Mouse (Mus musculus): Measurements from ENCODE around the gene Fam222a. TPM values are rescaled to one million over a fixed set of nuclear protein-coding genes. Genes with fewer than 3 reads are reported as not detected.

Gene Fam222a
- polyA plus RNA-seq, 1 experiment from 2014 or later: 7.1 TPM

DNA sequence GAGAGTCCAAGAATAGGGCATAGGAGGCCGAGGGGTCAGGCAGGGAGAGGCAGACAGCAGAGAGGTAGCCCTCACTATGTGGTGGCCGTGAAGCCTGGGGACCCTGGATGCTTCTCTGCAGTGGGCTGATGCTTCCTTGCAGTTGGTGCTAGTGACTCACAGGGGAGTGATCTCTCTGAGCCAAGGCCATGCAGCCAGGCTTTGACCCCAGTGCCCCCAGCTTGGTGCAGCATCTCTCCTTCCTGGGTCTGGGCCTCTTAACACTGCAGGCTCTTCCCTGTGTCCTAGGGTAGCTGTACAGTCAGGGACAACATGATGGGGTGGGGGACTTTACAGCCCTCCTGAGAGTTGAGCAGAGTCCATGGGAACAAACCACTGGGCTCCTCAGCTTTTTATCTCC, 21.6 kb downstream of the Fam222a start:
- Histone ChIP-seq H3K27me3 (replicated peaks) (0 out of 2 replicates have a peak, but pooled peaks cover 3% of the 10 kb centered on the region), H3K27ac (peak overlapping the region; percentile 60; the same call in 1 of the 2 replicates), H3K36me3 (replicated peaks) (no peaks in the 10 kb centered on the region), H3K4me1 (peaks cover 86% of the 10 kb centered on the region), H3K9me3 (no peaks in the 10 kb centered on the region), H3K4me3 (no peak overlapping the region), H3K4me2 (no peak overlapping the region), H3K9ac (no peak overlapping the region; the same call in 1 of the 2 replicates)
- no peak for ATAC-seq (replicated peaks)
- 40% methylated on average over 2 of the region's 2 CpGs for WGBS

DNA sequence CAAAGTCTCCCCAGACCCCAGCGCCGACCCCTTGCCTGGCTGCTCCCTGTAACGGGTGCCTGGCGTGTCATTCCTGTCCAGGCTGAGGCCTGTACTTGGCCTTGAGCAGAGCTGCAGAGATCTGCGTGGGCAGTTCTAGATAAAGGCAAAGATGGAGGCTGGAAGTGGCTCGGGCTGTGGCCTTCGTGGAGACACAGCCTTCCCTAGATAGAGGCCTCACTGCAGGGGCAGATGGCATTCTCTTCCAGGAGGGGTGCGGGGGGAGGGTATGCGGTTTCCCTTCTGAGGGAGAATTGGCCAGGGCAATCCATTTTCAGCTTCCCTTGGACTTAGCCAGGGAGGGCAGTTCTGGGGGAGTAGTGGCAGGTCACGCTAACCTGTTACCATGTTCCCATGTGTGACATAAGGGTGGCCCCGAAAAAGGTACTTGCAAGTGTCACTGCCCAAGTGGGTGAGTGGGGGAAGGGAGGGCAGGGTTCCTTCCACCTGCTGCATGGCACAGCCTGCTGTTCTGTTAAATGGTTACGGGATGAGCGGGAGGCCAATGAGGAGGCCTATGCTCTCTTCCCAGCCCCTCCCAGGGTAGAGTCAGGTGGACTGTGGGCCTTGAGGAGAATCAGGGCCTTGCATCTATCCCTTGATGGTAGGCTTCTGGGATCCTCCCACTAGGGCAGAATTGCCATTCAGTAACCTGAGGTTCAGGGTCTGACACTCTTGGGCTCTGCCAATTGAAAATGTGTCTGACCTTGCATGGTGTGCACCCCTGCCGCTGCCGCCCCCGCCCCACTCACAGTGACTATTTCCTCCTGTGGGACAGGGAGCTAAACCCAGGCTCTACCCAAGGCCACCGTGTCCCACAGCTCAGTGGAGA, 22.5 kb downstream of the Fam222a start:
- peaks cover 79% of the 10 kb centered on the region for H3K4me1 ChIP-seq
- WGBS: 65% methylated on average over 17 of the region's 17 CpGs
- ATAC-seq (replicated peaks): no peak
- H3K9ac ChIP-seq: peak overlapping the region; percentile 4; the same call in 1 of the 2 replicates
- H3K9me3 ChIP-seq: no peaks in the 10 kb centered on the region
- no peak overlapping the region for H3K4me3 ChIP-seq
- H3K27me3 ChIP-seq (replicated peaks): no peaks in the 10 kb centered on the region
- H3K36me3 ChIP-seq (replicated peaks): no peaks in the 10 kb centered on the region
- H3K4me2 ChIP-seq: no peak overlapping the region
- no peak overlapping the region; the same call in 1 of the 2 replicates for H3K27ac ChIP-seq

DNA sequence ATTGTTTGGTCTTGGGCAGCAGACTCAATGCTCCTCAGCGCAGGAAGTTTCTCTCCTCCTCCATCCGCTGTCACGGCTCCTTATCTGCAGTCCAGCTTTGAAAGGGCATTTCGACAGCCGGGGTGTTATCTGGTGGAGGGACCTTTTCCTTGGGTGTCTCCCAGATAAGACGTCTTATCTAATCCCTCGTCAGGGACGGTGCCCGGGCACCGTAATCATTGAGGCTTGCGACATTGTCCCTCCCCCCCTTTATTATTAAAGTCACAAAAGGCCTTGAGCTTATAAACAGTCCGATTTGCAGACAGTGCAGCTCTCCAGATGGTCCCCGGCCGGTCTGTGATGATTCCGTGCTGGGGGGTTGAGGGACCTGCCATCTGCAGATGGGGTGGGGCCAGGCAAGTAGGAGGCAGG, 23.3 kb downstream of the Fam222a start:
- Histone ChIP-seq H3K4me1 (peaks cover 73% of the 10 kb centered on the region), H3K4me3 (no peak overlapping the region), H3K27ac (peak overlapping the region; percentile 38), H3K9me3 (no peaks in the 10 kb centered on the region), H3K27me3 (replicated peaks) (no peaks in the 10 kb centered on the region), H3K36me3 (replicated peaks) (no peaks in the 10 kb centered on the region), H3K9ac (no peak overlapping the region), H3K4me2 (peak overlapping the region; percentile 6; the same call in 1 of the 2 replicates)
- 16% methylated on average over 15 of the region's 15 CpGs for WGBS
- ATAC-seq (replicated peaks): no peak

DNA sequence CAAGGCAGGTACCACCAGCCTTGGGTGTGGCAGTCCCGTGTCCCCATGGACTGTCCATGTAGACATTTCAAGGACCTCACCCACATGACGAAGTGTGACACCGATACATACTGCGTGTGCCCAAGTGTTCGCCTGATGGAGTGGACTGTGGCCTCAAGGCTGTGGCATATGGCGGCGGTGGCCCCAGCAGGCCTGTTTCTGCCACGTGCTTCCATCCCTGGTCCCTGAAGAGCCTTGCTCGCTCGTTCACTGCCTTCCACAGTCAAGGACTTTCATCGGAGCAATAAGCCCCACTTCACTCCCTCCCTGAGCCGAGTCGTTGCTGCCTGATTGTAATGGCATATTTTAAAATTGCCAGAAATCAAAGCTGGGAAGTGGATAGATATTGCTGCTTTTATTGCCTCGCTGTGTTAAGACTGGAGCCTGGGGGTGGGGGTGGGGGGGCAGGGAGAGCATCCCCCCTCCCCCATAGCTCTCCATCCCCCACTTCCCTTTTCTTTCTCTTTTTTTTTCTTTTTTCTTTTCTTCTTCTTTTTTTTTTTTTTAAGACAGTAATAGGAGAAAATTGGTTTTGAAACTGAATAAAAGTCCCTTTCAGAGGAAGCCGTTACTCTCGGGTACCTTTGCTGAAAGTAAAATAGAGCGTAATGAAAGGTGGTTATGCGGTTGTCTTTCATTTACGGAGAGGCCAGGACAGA, 24.8 kb downstream of the Fam222a start:
- no peak for ATAC-seq (replicated peaks)

DNA sequence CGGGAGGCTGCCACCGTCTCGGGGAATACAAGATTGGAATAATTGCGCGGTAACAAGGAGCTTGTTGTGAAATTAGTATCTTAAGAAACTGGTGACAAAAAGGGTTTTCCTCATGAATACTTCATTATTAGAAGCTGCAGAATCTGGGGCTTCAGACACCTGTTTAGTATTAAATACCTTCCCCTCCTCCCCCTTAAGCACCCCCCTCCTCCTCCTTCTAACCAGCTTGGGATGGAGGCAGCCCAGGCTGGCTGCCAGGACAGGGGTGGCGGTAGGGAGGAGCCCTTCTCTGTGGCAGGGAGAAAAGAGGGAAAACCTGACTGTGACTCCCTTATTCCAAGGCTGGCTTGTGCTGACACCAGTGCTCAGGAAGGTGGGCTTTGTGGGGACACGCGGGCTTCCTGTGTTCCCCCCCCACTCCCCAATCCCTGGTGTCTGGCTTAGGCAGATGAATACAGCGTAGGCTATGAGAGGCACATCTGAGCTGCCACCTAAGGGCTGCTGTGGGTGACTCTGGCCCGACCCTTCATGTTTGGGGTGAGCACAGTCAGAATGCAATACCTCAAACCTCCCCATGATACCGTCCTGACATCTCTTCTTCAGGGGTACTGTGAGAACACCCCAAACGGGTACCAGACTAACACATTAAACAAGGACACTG, 25.5 kb downstream of the Fam222a start:
- H3K27ac ChIP-seq: peak overlapping the region; percentile 66
- ATAC-seq (replicated peaks): no peak
- peaks cover 80% of the 10 kb centered on the region for H3K4me1 ChIP-seq
- no peaks in the 10 kb centered on the region for H3K9me3 ChIP-seq
- no peaks in the 10 kb centered on the region for H3K36me3 ChIP-seq (replicated peaks)
- 45% methylated on average over 12 of the region's 12 CpGs for WGBS
- H3K4me2 ChIP-seq: no peak overlapping the region
- no peaks in the 10 kb centered on the region for H3K27me3 ChIP-seq (replicated peaks)
- peak overlapping the region; percentile 12; the same call in 1 of the 2 replicates for H3K9ac ChIP-seq
- H3K4me3 ChIP-seq: no peak overlapping the region

More for the DNA sequence above, 24.8 kb downstream of the Fam222a start:
- no peak overlapping the region for H3K9ac ChIP-seq
- no peak overlapping the region for H3K4me3 ChIP-seq
- peaks cover 84% of the 10 kb centered on the region for H3K4me1 ChIP-seq
- no peaks in the 10 kb centered on the region for H3K27me3 ChIP-seq (replicated peaks)
- H3K27ac ChIP-seq: peak overlapping the region; percentile 66
- H3K9me3 ChIP-seq: no peaks in the 10 kb centered on the region
- no peaks in the 10 kb centered on the region for H3K36me3 ChIP-seq (replicated peaks)
- H3K4me2 ChIP-seq: peak overlapping the region; percentile 24; the same call in 1 of the 2 replicates
- 27% methylated on average over 19 of the region's 19 CpGs for WGBS

DNA sequence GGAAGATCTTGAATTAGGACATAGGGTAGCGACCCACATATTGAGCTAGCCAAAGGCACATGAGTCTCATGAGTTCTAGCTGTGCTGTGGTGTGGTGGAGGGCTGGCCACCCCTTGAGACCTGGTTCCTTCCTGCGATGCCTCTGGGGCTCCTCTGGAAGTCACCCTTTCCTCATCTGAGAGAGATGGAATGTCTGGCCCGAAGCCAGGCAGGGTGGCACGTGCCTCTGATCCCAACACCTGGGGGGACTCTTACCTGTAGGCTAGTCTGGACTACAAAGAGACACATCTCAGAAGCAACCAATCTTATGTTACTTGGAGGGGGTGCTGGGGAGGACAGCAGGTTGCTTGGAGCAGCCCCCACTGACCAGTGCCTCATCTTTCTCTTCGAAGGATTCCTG, 26.1 kb downstream of the Fam222a start:
- Histone ChIP-seq H3K27me3 (replicated peaks) (no peaks in the 10 kb centered on the region), H3K4me2 (no peak overlapping the region), H3K4me1 (peaks cover 73% of the 10 kb centered on the region), H3K9me3 (no peaks in the 10 kb centered on the region), H3K36me3 (replicated peaks) (no peaks in the 10 kb centered on the region), H3K4me3 (no peak overlapping the region), H3K9ac (no peak overlapping the region), H3K27ac (peak overlapping the region; percentile 7; the same call in 1 of the 2 replicates)
- WGBS: 90% methylated on average over 5 of the region's 5 CpGs
- ATAC-seq (replicated peaks): no peak

DNA sequence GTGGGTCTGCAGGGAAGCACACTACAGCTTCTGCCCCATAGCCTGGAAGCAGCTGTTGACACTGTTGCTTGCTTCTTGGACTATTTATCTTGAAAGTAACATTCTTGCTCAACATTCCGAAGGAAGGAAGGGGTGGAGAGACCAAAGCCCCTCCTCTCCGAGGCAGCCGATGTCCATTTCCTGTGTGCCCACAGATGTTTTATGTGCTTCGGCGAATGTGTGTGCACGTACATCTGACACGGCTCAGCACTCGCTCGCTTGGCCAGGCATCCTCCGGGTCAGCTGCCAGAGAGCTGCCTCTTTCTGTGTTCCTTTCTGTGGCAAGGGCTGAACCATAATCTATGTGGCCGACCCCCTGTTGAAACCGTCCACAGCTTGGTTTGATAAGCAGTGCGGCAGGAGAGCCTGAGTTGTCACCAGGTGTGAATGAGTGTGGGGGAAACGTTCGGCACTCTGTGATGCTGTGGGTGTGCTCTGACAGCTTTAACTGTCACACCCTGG, 27.0 kb downstream of the Fam222a start:
- Histone ChIP-seq H3K4me1 (peaks cover 68% of the 10 kb centered on the region), H3K4me2 (no peak overlapping the region), H3K36me3 (replicated peaks) (no peaks in the 10 kb centered on the region), H3K9ac (no peak overlapping the region), H3K27me3 (replicated peaks) (no peaks in the 10 kb centered on the region), H3K4me3 (no peak overlapping the region), H3K27ac (peak overlapping the region; percentile 7; the same call in 1 of the 2 replicates), H3K9me3 (no peaks in the 10 kb centered on the region)
- ATAC-seq (replicated peaks): no peak
- WGBS: 78% methylated on average over 15 of the region's 15 CpGs

DNA sequence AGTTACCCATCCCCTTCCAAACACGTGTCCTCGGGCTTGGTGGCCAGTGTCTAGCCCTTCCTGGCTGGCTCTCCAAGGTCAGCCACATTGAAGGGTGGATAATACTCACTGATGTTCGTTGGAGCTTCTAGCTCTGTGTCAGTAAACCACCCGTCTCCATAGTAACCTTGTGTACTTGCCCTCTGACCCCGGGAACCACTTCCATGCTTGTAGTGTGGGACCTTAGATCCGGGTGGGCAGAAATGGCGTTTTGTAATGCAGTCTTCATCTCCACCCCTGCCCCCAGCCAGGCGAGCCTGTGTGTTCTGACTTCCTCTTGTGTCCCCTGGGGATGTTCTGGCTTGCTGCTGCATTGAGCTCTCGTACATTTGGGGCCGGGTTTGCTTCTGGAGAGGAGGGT, 28.8 kb downstream of the Fam222a start:
- no peak overlapping the region for H3K4me3 ChIP-seq
- WGBS: 29% methylated on average over 10 of the region's 10 CpGs
- H3K27ac ChIP-seq: no peak overlapping the region
- H3K27me3 ChIP-seq (replicated peaks): no peaks in the 10 kb centered on the region
- H3K9me3 ChIP-seq: no peaks in the 10 kb centered on the region
- no peak overlapping the region for H3K9ac ChIP-seq
- H3K36me3 ChIP-seq (replicated peaks): no peaks in the 10 kb centered on the region
- no peak overlapping the region for H3K4me2 ChIP-seq
- no peak for ATAC-seq (replicated peaks)
- H3K4me1 ChIP-seq: peaks cover 50% of the 10 kb centered on the region

DNA sequence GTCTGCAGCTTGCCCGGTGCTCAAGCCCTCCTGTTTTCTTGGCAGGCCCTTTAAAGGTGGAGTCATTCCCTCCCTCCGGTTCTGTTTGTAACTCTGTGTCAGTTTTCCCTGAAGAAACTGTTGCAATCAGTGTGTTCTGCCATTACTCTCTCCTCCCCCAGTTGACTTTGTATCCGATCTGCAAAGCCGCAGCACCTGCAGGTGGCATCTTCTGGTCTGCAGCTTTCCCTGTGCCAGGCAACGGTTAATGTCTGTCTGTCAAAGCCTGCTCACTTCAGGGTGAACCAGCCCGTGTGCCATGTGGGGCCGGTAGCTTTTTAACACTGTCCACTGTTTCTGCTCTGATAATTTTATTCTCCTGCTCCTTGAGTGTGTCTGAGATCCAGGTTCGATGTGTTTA, 29.4 kb downstream of the Fam222a start:
- H3K9ac ChIP-seq: no peak overlapping the region

DNA sequence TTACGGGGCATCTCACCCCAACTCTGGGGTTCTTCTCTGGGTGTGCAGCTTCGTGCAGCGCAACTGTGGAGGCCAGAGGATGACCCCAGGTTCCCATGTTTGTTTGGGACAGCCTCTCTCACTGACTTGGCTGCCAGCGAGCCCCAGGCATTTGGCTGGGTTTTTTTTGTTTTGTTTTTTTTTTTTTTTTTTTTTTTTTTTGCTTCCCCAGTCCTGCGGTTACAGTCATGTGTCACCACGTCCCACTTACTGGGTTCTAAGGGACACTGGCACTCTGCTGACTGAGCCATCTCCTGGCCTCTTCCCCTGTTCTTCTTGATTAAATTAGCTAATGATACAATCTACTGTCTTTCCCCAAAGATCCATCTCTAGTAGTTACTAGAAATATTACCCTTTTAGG, 29.8 kb downstream of the Fam222a start:
- H3K9me3 ChIP-seq: no peaks in the 10 kb centered on the region
- no peak overlapping the region for H3K27ac ChIP-seq
- no peaks in the 10 kb centered on the region for H3K36me3 ChIP-seq (replicated peaks)
- no peak overlapping the region for H3K9ac ChIP-seq
- no peak overlapping the region for H3K4me3 ChIP-seq
- no peak overlapping the region for H3K4me2 ChIP-seq
- WGBS: 66% methylated on average over 6 of the region's 6 CpGs
- peaks cover 39% of the 10 kb centered on the region for H3K4me1 ChIP-seq
- ATAC-seq (replicated peaks): no peak
- H3K27me3 ChIP-seq (replicated peaks): no peaks in the 10 kb centered on the region

More for the DNA sequence above, 29.4 kb downstream of the Fam222a start:
- Histone ChIP-seq H3K27me3 (replicated peaks) (no peaks in the 10 kb centered on the region), H3K9me3 (no peaks in the 10 kb centered on the region), H3K36me3 (replicated peaks) (no peaks in the 10 kb centered on the region), H3K4me2 (no peak overlapping the region), H3K27ac (0 out of 2 replicates have a peak overlapping the region, but pooled peaks have one; percentile 12), H3K4me1 (peaks cover 44% of the 10 kb centered on the region), H3K4me3 (no peak overlapping the region)
- WGBS: 52% methylated on average over 8 of the region's 8 CpGs
- ATAC-seq (replicated peaks): no peak

DNA sequence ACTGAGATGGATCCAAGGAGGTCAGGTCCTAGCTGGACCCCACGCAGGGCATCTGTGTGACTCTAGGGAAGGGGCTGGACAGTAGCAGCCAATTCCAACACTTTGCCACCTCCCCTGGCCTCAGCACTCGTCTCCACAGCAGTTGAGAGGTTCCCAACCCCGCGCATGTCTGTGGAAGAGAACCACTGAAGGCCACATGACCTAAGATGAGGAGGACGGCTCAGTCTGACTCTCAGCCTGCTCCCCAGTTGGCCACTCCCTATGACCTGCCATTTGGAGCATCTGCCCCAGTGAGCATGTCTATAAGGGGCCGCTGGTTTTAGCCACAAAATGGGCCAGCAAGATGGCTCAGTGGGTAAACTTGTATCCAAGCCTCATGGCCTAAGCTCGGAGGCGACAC, 34.2 kb downstream of the Fam222a start:
- Histone ChIP-seq H3K36me3 (replicated peaks) (no peaks in the 10 kb centered on the region), H3K27me3 (replicated peaks) (no peaks in the 10 kb centered on the region), H3K4me3 (no peak overlapping the region), H3K4me2 (no peak overlapping the region), H3K4me1 (peaks cover 40% of the 10 kb centered on the region), H3K9me3 (no peaks in the 10 kb centered on the region), H3K27ac (no peak overlapping the region), H3K9ac (no peak overlapping the region)
- ATAC-seq (replicated peaks): no peak
- WGBS: 83% methylated on average over 8 of the region's 8 CpGs

DNA sequence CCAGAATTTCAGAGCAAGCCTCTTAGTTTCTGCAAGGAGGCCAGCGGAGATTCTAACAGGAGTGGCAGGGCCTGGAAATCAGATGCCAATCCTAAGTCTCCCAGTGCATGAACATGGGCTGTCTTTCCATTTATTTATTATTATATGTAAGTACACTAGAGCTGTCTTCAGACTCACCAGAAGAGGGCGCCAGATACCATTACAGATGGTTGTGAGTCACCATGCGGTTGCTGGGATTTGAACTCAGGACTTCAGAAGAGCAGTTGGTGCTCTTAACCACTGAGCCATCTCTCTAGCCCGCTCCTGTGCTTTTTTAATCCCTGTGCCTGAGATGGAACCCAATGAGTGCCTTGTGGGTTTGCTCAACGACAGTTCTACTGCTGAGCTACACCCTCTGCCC, 36.2 kb downstream of the Fam222a start:
- peaks cover 50% of the 10 kb centered on the region for H3K4me1 ChIP-seq
- H3K27ac ChIP-seq: no peak overlapping the region

More for the DNA sequence above, 36.2 kb downstream of the Fam222a start:
- no peaks in the 10 kb centered on the region for H3K36me3 ChIP-seq (replicated peaks)
- ATAC-seq (replicated peaks): no peak
- no peak overlapping the region for H3K4me2 ChIP-seq
- H3K4me3 ChIP-seq: no peak overlapping the region
- no peaks in the 10 kb centered on the region for H3K9me3 ChIP-seq
- 81% methylated on average over 5 of the region's 5 CpGs for WGBS
- no peak overlapping the region for H3K9ac ChIP-seq
- H3K27me3 ChIP-seq (replicated peaks): no peaks in the 10 kb centered on the region

Data from midbrain, embryonic 15.5 days (tissue).